Mouse (Mus musculus) heart, postnatal 0 days (tissue): Measurements from ENCODE around the gene Lgals3bp.

Experiments used
- CTCF ChIP-seq: IDR thresholded peaks from 2 replicates; pipeline ENCODE4 v1.5.1; 2016; ENCODE audit warnings: antibody characterized with exemption, control low read depth, low read depth
- EP300 ChIP-seq: IDR thresholded peaks from 2 replicates; pipeline ENCODE4 v1.6.1; 2016; ENCODE audit warnings: antibody characterized with exemption, low read depth

DNA sequence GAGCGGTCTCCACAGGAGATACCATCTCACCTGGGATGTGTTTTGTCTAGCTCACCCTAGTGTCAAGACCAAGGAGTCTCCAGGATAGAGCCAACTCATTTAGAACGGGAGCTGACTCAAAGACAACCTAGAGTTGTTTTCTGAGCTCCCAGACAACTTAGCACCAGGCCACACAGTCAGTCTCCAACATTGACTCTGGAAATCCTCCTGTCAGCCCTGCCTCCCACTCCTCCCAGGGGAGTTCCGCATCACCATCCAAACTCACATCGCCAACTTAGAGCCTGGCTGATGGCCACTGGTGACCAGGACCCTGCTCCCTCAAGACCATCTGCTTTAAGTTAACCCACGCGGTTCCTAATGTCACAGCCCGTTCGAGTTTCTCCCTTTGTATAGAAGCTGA is 26.4 kb downstream of the Lgals3bp start:
- no peak for TF ChIP-seq CTCF
- TF ChIP-seq EP300 = no peak
